Mouse (Mus musculus) megakaryocyte, embryonic 14.5 days (primary cell): ENCODE measurements around the gene Gm44579.

Experiments used
- FLI1 ChIP-seq: IDR thresholded peaks from 2 replicates; pipeline ENCODE4 v1.6.1; 2012; ENCODE audit warnings: low read length, inconsistent platforms, mixed read lengths
- GATA1 ChIP-seq: IDR thresholded peaks from 3 replicates; pipeline ENCODE4 v1.6.1; 2012; ENCODE audit warnings: mixed read lengths, low read length, inconsistent platforms, borderline replicate concordance

GRCm38 (mm10) chr15:98154146-98154545, 66.6 kb downstream of the Gm44579 start:
- TF ChIP-seq FLI1: no peak
- TF ChIP-seq GATA1: no peak
